Mouse (Mus musculus): Measurements from ENCODE around the gene Car12. TPM values are rescaled to one million over a fixed set of nuclear protein-coding genes. Genes with fewer than 3 reads are reported as not detected.

Car12 gene
- not detected in 2 replicates for polyA plus RNA-seq (2012; ENCODE audit: insufficient read depth, insufficient read length, missing spikeins)

DNA sequence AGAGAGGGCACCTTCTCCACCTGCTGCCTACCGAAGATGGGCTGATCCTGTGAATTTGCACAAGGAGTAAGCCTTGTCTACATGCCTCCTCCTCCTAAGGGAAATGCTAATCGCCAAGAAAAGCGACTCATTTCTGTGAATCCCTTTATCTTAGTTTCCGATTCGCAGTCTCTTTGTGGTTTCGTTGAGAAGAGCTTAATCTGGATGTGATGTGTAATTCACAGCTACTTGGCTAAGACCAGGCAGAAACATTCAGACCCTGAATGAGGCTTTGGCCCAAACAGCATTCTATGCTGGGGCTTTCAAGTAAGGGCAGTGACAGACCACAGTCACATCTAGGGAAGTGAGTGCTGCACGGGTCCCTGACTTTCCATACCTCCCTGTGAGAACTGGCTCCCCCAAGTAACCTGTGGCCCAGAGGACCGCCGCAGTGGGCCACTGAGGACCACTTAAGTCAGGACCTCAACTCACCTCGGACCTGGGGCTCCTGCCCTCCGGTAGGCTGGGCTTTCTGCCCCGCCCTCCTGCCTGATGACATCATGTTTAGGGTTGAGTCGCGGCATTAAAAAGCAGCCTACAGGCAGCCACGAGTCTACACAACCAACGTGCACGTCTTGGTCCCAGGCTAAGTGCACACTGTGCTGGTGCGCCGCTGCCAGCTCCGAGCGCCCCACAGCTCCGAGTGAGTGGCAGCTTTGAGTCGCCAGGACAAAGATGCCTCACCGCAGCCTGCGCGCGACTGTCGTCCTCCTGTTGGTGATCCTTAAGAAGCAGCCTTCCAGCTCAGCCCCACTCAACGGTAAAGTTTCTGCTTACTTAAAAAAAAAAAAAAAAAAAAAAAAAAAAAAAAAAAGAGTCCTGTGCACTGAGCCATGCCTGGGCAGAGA lies at the start of gene Car12:
TSS of gene Car12 (plus strand) at position 552 of the 887 bp plus-strand sequence.
- TF ChIP-seq CTCF (IDR thresholded peaks at IDR 0.05; ENCODE audit: low read depth, low read length) (no peak), POLR2A (IDR thresholded peaks at IDR 0.05; ENCODE audit: borderline replicate concordance, low read depth, low read length) (no peak)
- peaks cover 6% of the 10 kb centered on the region for H3K4me1 ChIP-seq (ENCODE audit: control insufficient read depth, insufficient read depth, low read length)

DNA sequence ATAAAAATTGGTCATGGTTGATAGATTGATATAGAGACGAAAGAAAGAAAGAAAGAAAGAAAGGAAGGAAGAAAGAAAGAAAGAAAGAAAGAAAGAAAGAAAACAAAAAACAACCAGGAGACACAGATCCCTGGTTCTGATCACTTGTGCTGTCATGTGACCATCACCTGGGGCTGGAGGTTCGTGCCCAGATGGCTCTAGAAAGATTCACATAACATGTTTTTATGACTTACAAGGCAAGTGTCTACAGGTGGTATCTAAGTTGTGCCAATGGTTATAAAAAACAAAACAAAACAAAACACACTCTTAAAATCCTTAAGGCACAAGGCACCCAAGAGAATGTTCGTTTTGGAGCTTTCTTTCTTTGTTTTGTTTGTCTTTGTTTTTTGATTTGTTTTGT lies 49.7 kb upstream of the Car12 start:
- Histone ChIP-seq H3K4me1 (ENCODE audit: control insufficient read depth, insufficient read depth, low read length) (no peaks in the 10 kb centered on the region; the same call in 1 of the 2 replicates), H3K4me3 (ENCODE audit: insufficient read depth, low read length) (no peak overlapping the region), H3K27ac (ENCODE audit: insufficient read depth, low read depth, low read length) (no peak overlapping the region)
- TF ChIP-seq POLR2A (IDR thresholded peaks at IDR 0.05; ENCODE audit: borderline replicate concordance, low read depth, low read length) (no peak), CTCF (IDR thresholded peaks at IDR 0.05; ENCODE audit: low read depth, low read length) (no peak)

More for the DNA sequence above, at the start of gene Car12:
- Histone ChIP-seq H3K4me3 (ENCODE audit: insufficient read depth, low read length) (peak within 1 kb of the TSS; percentile 74), H3K27ac (ENCODE audit: insufficient read depth, low read depth, low read length) (no peak within 1 kb of the TSS)

DNA sequence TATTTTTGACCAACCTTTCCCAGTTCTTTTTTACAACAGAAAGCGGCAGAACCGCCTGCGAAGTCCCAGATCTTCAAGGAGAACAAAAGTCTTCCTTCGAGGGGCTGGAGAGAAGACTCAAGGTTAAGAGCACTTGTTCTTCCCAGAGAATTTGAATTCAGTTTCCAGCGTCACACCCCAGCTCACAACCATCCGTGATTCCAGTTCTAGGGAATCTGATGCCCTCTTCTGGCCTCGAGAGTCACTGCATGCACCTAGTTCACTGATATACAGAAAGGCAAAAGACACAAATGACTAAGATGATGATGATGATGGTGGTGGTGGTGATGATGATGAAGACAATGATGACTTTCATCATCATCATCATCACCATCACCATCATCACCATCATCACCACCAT lies 48.9 kb upstream of the Car12 start:
- no peak overlapping the region for H3K4me3 ChIP-seq (ENCODE audit: insufficient read depth, low read length)
- H3K27ac ChIP-seq (ENCODE audit: insufficient read depth, low read depth, low read length): no peak overlapping the region
- TF ChIP-seq CTCF (IDR thresholded peaks at IDR 0.05; ENCODE audit: low read depth, low read length) (no peak), POLR2A (IDR thresholded peaks at IDR 0.05; ENCODE audit: borderline replicate concordance, low read depth, low read length) (no peak)
- H3K4me1 ChIP-seq (ENCODE audit: control insufficient read depth, insufficient read depth, low read length): peaks cover 2% of the 10 kb centered on the region; the same call in 1 of the 2 replicates

DNA sequence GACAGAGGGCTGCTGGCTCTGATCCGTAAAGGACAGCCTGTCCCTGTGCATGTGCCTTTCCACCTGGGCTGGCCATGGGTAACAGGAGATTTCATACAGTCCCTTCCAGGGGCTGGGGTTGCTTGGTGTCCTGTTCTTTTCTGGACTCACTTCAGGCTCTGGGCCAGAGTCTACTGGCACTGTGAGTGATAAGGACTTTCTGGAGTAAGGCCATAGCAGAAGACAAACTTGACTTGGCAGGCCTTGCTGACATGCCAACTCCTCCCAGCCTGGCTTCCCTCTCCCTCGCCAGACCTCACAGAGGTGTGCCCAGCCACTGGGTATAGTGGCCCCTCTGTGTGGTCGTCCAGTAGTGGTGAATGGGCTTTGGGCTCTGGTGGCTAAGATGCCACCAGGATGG lies 47.3 kb upstream of the Car12 start:
- no peak overlapping the region for H3K4me3 ChIP-seq (ENCODE audit: insufficient read depth, low read length)
- H3K27ac ChIP-seq (ENCODE audit: insufficient read depth, low read depth, low read length): no peak overlapping the region
- TF ChIP-seq CTCF (IDR thresholded peaks at IDR 0.05; ENCODE audit: low read depth, low read length) (no peak), POLR2A (IDR thresholded peaks at IDR 0.05; ENCODE audit: borderline replicate concordance, low read depth, low read length) (no peak)
- peaks cover 2% of the 10 kb centered on the region; the same call in 1 of the 2 replicates for H3K4me1 ChIP-seq (ENCODE audit: control insufficient read depth, insufficient read depth, low read length)

DNA sequence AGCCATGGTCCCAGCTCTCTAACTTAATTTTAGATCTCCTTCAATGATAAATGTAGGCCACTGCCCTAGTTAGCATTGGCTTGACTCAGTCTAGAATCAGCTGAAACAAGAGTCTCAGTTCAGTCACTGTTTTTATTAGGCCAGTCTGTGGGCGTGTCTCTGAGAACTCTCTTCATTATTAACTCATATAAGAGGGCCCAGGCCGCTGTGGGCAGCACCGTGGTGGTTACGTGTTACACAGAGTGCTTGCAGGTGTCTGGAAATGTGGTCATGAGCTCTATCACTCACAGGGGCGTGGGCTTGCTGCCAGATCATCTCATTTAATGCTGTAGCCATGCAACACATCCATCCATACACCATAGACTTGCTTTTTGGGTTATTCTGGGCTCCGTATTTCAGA lies 46.4 kb upstream of the Car12 start:
- no peak overlapping the region for H3K27ac ChIP-seq (ENCODE audit: insufficient read depth, low read depth, low read length)
- no peak overlapping the region for H3K4me3 ChIP-seq (ENCODE audit: insufficient read depth, low read length)
- peaks cover 2% of the 10 kb centered on the region; the same call in 1 of the 2 replicates for H3K4me1 ChIP-seq (ENCODE audit: control insufficient read depth, insufficient read depth, low read length)
- no peak for TF ChIP-seq CTCF (IDR thresholded peaks at IDR 0.05; ENCODE audit: low read depth, low read length)
- no peak for TF ChIP-seq POLR2A (IDR thresholded peaks at IDR 0.05; ENCODE audit: borderline replicate concordance, low read depth, low read length)

DNA sequence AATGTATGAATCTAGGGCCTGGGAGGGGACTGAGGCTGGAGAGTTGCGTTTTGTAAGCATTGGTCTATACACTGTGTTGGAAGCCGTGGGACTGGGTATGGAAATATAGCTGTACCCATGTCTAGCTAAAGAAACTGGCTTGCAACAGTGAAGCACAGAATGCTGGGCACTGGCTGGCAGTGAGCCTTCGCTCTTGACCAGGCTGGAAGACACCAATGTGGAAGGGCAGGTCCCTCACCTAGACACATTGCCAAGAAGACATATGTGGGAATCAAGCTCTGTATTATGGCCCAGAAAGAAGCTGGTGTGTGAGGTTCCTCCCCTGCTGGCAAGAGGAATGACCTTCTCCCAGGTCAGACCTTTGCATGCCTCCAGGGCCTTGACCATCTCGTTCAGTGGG lies 45.6 kb upstream of the Car12 start:
- H3K27ac ChIP-seq (ENCODE audit: insufficient read depth, low read depth, low read length): no peak overlapping the region
- peaks cover 2% of the 10 kb centered on the region; the same call in 1 of the 2 replicates for H3K4me1 ChIP-seq (ENCODE audit: control insufficient read depth, insufficient read depth, low read length)
- TF ChIP-seq CTCF (IDR thresholded peaks at IDR 0.05; ENCODE audit: low read depth, low read length) (no peak), POLR2A (IDR thresholded peaks at IDR 0.05; ENCODE audit: borderline replicate concordance, low read depth, low read length) (no peak)
- no peak overlapping the region for H3K4me3 ChIP-seq (ENCODE audit: insufficient read depth, low read length)

DNA sequence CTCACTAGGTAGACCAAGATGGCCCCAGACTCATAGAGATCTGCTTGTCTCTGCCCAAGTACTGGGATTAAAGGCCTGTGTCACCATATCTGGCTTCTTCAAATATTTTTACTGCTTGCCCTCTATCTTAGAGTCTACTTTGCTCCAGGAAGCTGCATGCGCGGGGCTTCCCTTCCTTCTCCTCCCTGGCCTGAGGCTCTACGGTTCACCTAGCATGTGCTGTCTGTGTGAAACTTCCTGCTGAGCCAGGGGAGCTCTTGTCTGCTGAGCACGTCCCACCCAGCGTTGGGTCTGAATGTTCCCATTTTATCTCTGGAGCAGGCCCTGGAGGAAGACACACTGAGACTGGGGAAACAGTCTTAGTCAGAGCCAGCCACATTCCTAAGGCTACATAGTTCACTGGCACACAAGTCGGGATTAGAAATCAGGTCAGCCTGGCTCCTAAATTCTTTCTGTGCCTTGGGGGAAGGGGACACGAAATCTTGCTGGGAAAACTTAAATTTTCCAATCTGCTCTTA lies 43.9 kb upstream of the Car12 start:
- H3K27ac ChIP-seq (ENCODE audit: insufficient read depth, low read depth, low read length): no peak overlapping the region
- TF ChIP-seq CTCF (IDR thresholded peaks at IDR 0.05; ENCODE audit: low read depth, low read length): no peak
- no peak for TF ChIP-seq POLR2A (IDR thresholded peaks at IDR 0.05; ENCODE audit: borderline replicate concordance, low read depth, low read length)
- 0 out of 2 replicates have a peak, but pooled peaks cover 7% of the 10 kb centered on the region for H3K4me1 ChIP-seq (ENCODE audit: control insufficient read depth, insufficient read depth, low read length)
- H3K4me3 ChIP-seq (ENCODE audit: insufficient read depth, low read length): no peak overlapping the region

DNA sequence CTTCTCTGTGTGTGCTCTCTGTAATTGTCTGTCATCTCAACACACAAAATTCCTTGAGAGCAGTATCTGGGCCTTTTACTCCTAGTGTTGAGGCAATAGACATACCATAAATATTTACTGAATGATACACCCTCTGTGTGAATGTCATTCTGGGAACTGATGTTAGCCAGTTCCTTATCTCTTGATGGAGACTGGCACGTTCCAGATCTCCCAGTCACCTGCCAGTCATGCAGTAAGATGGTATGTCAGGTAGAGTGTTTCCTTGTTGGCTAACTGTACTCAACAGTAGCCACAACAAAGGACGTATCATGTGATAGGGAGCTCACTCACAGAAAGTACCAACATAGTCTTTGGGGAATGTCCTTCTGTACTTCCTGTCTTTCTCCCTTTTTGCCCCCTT lies 39.7 kb upstream of the Car12 start:
- TF ChIP-seq CTCF (IDR thresholded peaks at IDR 0.05; ENCODE audit: low read depth, low read length) (no peak), POLR2A (IDR thresholded peaks at IDR 0.05; ENCODE audit: borderline replicate concordance, low read depth, low read length) (no peak)
- Histone ChIP-seq H3K27ac (ENCODE audit: insufficient read depth, low read depth, low read length) (no peak overlapping the region), H3K4me1 (ENCODE audit: control insufficient read depth, insufficient read depth, low read length) (peaks cover 17% of the 10 kb centered on the region), H3K4me3 (ENCODE audit: insufficient read depth, low read length) (no peak overlapping the region)

DNA sequence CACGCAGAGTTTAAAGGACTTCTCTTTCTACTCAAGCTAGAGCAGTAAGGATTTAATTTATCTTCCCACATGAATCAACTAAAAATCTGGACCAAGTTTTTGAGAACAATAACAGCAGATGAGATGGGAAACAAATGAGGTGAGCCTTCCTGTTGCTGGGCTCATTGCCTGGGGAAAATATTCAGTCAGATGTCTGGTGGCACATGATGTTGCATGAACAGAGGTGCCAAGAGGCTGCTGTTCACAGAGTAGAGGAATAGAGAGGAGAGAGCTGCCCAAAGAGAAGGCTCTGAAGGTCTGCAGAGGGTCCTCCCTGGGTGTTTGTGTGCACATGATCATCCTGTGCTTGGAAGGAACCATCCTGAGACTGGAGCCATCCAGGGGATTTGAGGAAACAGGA lies 37.9 kb upstream of the Car12 start:
- peaks cover 25% of the 10 kb centered on the region for H3K4me1 ChIP-seq (ENCODE audit: control insufficient read depth, insufficient read depth, low read length)
- TF ChIP-seq POLR2A (IDR thresholded peaks at IDR 0.05; ENCODE audit: borderline replicate concordance, low read depth, low read length) (no peak), CTCF (IDR thresholded peaks at IDR 0.05; ENCODE audit: low read depth, low read length) (no peak)
- H3K27ac ChIP-seq (ENCODE audit: insufficient read depth, low read depth, low read length): no peak overlapping the region
- no peak overlapping the region for H3K4me3 ChIP-seq (ENCODE audit: insufficient read depth, low read length)

DNA sequence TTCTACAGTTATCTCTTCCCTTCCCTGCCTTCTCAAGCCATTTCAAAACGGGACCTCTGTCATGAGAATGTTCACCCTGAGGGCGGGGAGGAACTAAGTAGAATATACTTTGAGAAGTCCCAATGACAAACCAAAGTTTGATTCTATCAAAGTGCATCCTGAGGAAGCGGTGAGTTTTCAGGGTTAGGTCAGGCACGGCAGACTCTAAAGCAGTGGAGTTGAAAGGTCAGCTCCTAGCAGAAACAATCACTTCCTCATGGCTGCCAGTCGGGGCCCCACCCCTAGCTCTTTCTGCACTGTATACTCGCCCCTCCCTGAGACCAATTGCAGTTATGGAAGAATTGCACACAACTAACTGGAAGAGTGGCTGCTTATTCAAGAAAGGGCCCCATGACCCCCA lies 33.4 kb upstream of the Car12 start:
- H3K27ac ChIP-seq (ENCODE audit: insufficient read depth, low read depth, low read length): no peak overlapping the region
- H3K4me3 ChIP-seq (ENCODE audit: insufficient read depth, low read length): no peak overlapping the region
- TF ChIP-seq CTCF (IDR thresholded peaks at IDR 0.05; ENCODE audit: low read depth, low read length) (no peak), POLR2A (IDR thresholded peaks at IDR 0.05; ENCODE audit: borderline replicate concordance, low read depth, low read length) (no peak)
- H3K4me1 ChIP-seq (ENCODE audit: control insufficient read depth, insufficient read depth, low read length): peaks cover 33% of the 10 kb centered on the region

Data from bone marrow macrophage, adult 2 months (primary cell).